Mouse (Mus musculus): Measurements from ENCODE around the gene L3mbtl4.

L3mbtl4 gene

DNA sequence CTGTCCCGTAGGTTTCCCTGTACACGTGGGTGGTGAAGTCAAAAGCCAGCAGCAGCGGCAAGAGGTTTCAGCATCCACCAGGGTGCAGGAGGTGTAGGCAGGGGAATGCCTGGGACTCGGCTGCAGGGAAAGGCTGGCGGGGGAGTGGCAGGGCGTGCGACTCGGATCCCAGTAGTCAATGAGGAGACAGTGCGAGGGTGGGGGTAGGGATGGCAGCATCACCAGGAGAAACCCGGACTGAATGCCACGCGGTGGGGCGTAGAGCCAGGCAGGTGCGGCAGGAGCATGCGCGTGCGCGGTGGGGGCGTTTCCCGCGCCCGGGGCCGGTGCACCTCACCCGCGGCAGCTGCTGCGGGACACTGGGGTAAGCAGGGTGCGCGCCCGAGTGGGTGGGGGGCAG, at the start of gene L3mbtl4:
Gene L3mbtl4 (plus strand): TSS at position 271 of the 400 bp plus-strand sequence.
- no peak for DNase-seq

- no peak for DNase-seq
Observed at GRCm38 (mm10) chr17:68230484-68230883, 43.1 kb upstream of the L3mbtl4 start.

- no peak for DNase-seq
Observed at GRCm38 (mm10) chr17:68235380-68235779, 38.2 kb upstream of the L3mbtl4 start.

- no peak for DNase-seq
Observed at GRCm38 (mm10) chr17:68236992-68237391, 36.6 kb upstream of the L3mbtl4 start.

DNA sequence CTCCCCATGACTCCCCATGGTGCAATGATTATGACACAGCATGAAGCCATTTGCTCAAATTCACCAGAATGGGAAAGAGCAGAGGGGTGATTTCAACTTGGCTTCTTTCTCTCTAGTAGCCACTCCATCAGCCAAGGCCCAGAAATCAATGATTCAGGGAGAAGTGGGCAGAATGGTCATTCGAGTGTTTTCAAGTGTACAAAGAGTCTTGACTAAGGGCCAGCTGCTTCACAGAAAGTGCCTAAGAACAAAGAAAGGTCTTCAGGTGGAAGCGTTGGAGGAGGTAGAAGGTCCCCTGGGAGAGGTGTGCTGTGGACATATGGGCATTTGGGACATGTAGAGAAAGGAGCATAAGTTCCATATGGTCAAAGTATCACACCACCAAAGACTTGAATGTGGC, 33.4 kb upstream of the L3mbtl4 start:
- peak; percentile 10 for DNase-seq

DNA sequence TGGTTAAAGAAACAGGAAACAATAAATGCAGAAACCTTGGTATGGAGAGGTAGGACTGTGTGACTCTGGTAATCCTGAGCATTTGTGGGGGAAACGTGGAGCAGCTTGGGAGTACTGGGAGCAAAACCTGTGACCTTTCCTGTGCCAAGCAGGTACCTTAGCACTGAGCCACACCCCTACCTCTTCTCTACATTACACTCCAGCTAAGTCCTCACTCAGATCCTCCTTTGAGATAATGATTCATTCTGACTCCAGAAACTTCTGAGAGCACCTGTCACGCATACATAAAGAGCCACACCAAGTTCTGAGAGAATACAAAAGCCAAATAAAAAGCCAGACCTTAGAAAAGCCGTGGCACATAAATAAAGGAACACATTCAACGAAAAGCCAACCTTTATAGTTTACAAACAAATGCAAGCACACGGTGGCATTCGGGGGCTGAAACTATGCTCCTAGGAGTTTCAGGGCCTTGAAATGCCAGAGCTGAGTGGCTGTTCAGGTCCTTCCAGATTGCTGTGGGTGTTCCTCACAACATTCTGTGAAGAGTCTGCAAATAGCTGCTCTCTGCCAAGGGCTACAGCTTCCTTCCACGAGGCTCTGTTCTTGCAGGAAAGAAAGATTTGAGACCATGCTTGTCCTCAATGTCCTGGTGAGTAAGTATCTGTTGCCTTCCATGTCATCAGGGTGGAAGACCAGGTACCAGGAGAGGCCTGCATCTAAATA, 8.6 kb upstream of the L3mbtl4 start:
- DNase-seq: peak; percentile 5

DNA sequence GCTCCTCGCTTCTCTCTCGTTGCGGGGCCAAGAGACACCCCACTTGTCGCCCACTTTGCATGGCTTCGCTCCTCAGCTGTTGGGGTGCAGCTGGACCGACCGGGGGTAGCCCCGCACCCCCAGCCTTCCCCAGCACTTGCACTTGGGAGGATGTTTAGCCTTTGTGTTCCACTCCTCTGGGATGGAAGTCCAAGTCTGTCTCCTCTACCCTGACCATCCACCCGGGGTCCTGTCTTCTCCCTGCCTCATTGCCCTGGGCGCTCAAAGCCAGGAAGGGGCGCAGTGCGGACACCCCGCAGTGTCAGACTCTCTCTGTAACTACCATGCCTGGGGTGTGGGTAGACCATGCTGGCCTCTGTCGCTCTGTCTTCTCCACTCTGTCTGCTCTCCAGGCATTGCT, 357 bp downstream of the L3mbtl4 start:
- DNase-seq: no peak

DNA sequence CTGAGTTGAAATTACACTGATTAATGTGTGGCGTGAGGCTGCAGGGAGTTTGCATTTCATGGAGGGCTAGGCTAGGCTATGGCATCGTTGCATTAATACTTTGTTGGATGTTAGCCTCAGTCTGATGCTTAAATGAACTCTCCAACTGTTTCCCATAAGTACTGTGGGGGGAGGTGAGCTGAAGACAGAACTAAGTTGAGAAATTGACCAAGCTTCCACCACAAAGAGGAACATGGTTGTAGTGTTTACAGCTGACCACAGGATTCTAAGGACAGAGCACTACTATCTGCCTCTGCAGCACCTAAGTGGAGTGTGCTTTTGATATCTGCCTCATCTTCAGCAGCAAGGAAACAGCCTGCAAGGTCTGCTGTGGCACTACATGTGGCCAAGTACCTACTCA, 1.5 kb downstream of the L3mbtl4 start:
- no peak for DNase-seq

- no peak for DNase-seq
Observed at GRCm38 (mm10) chr17:68280915-68281314, 7.3 kb downstream of the L3mbtl4 start.

- no peak for DNase-seq
Observed at GRCm38 (mm10) chr17:68285119-68285782, 11.7 kb downstream of the L3mbtl4 start.

GRCm38 (mm10) chr17:68288094-68288493, 14.5 kb downstream of the L3mbtl4 start:
- no peak for DNase-seq

DNA sequence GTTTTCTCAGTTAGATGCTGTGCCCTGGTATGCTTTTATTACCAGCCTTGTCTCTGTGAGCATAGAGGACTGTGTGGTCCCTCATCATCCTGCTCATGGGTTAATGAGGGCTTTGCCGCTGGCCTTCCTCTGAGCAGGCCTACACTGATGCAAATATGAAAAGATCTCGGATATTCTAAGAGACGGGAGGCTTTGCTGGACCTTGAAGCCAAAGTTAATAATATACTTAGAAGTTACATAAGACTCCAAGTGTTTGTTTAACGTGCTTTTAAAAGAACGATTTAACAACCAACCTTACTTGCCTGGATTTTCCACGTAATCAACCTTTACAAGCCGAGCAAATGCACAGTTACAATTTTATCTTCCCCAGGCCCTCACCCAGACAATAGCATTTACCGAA, 15.1 kb downstream of the L3mbtl4 start:
- no peak for DNase-seq

DNA sequence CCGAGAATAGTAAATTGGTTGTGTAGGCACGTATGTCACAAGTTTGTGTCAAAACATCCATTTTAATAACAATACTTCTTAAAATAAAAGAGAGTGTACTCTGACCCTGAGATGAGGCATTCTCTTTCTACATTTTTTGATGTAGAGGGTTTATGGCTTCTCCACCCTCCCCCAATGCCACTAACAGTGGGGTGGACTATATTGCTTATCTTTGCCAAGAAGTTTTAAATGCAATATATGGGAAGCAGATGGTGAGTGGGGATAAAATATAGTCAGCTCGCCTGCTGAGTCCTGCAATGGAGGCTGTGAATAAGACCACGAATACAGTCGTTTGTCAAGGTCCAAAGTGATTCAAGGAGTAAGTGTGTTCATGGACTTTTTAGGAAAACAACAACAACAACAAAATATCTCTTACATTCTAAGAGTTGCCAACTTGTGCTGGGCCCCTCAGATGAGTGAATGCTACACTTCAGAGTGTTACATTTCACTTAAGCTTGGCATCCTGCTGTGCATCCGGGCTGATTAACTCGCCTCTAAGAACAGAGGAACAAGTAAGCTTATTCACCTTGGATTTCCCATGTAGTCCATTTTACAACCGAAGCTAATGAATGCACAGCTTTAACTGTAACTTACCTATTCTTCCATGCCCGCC, 18.2 kb downstream of the L3mbtl4 start:
- no peak for DNase-seq

DNA sequence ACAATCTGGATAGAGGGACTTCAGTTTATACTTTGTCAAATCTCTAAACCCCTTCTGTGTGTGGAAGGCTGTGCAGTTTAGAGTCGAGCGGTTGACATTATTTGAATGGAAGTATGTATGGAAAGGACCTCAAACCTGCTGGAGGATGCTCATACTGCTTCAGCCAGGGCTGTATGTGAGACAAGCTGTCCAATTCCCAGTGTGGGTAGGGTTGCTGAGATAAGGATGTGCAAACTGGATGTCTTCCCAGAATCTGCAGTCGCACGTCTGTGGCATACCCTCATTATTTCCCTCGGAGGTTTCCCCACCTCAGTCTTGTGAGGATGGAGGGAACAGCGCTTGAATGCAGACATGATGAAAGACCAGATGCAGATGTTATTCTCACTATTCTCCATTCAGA, 34.8 kb downstream of the L3mbtl4 start:
- DNase-seq: no peak

DNA sequence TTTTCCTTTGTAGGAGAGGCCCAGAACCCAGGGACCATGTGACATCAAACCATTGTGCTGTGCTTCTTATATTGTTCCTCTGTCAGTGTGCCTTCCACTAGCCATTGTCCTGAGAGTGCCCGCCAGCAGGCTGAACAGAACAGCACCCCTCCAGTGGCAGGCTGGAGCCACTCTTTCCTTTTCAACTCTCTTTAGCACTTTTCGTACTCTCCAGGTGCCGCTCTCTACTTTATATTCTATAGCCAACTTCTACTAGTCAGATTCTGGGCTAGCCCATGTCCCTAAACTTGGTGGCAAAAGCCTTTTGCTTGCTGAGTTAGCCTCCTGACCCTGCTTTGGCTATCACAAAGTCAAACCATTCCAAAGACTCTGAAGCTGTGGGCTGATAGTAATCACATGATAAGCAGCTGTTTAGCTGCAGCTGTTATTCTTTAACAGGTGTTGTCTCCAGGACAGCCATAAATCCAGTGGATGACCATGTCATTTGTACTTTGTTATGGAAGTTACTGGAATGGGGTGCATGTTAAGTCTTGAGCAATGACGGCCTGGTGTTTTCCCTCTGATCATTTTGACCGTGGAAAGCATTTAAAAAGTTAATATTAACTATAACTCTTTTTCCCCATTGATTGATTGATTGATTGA, 38.8 kb downstream of the L3mbtl4 start:
- DNase-seq: no peak

- no peak for DNase-seq
Observed at GRCm38 (mm10) chr17:68320940-68321339, 47.3 kb downstream of the L3mbtl4 start.

- no peak for DNase-seq
Observed at GRCm38 (mm10) chr17:68322607-68323006, 49.0 kb downstream of the L3mbtl4 start.

GRCm38 (mm10) chr17:68332225-68332624, 58.6 kb downstream of the L3mbtl4 start:
- no peak for DNase-seq

- no peak for DNase-seq
Observed at GRCm38 (mm10) chr17:68333382-68333781, 59.8 kb downstream of the L3mbtl4 start.

GRCm38 (mm10) chr17:68338917-68339553, 65.4 kb downstream of the L3mbtl4 start:
- DNase-seq: no peak

DNA sequence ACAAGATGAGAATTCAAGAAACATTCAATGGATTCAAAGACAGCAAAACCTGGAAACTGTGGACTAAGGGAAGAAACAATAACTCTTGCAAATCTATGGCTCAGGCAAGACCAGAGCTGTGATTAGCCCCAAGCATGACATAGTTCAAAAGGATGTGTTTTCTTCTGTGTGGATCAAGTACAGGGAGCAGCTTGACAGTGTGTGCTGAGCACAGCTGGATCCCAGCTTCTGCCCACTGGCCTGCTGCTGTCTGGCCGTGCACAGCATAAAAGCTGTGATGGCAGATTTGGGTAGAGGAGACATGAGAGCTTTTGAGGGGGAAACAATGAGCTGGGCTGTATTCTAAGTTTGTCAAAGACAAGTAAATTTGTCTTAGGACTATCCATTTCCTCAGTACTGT, 84.1 kb downstream of the L3mbtl4 start:
- DNase-seq: no peak

DNA sequence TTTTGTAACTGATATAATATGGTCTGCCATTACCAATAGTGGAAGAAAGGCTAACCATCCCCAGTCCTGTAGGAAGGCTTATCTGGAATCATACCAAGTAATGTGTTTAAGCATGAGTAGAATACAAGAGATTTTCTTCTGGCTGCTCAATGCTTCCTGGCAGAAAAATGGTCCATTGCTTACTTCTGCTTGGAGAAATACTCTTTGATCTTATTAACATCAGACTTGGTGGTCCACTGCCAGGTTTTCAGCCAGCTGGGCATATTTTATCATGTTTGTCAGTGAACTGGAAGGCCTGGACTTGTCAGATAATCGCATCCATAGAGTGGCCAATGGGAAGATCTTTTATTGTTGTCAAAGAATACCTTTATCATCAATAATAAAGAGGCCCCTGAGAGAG, 97.5 kb downstream of the L3mbtl4 start:
- DNase-seq: no peak

DNA sequence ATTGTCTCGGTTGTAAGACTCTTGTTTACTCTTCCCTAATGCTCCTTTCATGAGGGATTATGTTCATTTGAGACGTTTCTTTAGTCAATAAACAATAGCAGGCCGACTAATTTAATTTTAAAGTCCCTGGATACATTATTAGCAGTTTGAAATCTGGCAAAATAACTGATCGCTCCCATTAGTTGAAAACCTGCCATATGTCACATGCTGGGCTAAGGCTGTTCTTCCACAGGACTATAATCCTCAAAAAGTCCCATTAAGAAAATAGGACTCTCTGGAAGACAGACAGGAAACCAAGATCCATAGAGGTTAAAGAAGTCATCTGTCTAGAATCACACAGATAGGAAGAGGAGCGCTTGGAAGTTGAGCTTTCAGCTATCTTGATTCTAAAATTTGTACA, 114.9 kb downstream of the L3mbtl4 start:
- no peak for DNase-seq

Measured in lung, postnatal 14 days (tissue).